Mouse (Mus musculus) neural tube, embryonic 15.5 days (tissue): Measurements from ENCODE around the gene Hltf. TPM values are rescaled to one million over a fixed set of nuclear protein-coding genes. Genes with fewer than 3 reads are reported as not detected.
"Not testable (repeated sequence)": the region's sequence is repeated elsewhere in the genome, so short reads cannot be mapped to it uniquely, and the experiment has no call there.

Source experiments
- ATAC-seq: fragments of 200-750 bp; cut with Nextera tagmentation; 2 replicates; pipeline ENCODE4 v1.8.0; 2017; ENCODE audit warnings: mild to moderate bottlenecking, moderate TSS enrichment, moderate library complexity; ENCODE audit not compliant: low FRiP score
- H3K27ac ChIP-seq: fragments of 300-500 bp; sonication (generic); replicated peaks from 2 replicates; pipeline ENCODE4 v1.5.1; 2015; ENCODE audit warnings: mild to moderate bottlenecking, inconsistent platforms
- H3K27me3 ChIP-seq: fragments of 300-500 bp; sonication (generic); replicated peaks from 2 replicates; pipeline ENCODE4 v1.6.1; 2015; ENCODE audit warnings: inconsistent platforms
- H3K36me3 ChIP-seq: fragments of 300-500 bp; sonication (generic); 2 replicates; pipeline ENCODE4 v1.6.1; 2015; ENCODE audit warnings: inconsistent platforms
- H3K4me1 ChIP-seq: fragments of 300-500 bp; sonication (generic); 2 replicates; pipeline ENCODE4 v1.6.1; 2015; ENCODE audit warnings: inconsistent platforms
- H3K4me2 ChIP-seq: fragments of 300-500 bp; sonication (generic); 2 replicates; pipeline ENCODE4 v1.6.1; 2015; ENCODE audit warnings: inconsistent platforms, mild to moderate bottlenecking, moderate library complexity
- H3K4me3 ChIP-seq: fragments of 300-500 bp; sonication (generic); replicated peaks from 2 replicates; pipeline ENCODE4 v1.5.1; 2015; ENCODE audit warnings: mild to moderate bottlenecking, inconsistent platforms
- H3K9ac ChIP-seq: fragments of 300-500 bp; sonication (generic); replicated peaks from 2 replicates; pipeline ENCODE4 v1.6.1; 2015; ENCODE audit warnings: mild to moderate bottlenecking, inconsistent platforms
- H3K9me3 ChIP-seq: fragments of 300-500 bp; sonication (generic); replicated peaks from 2 replicates; pipeline ENCODE4 v1.6.1; 2016; ENCODE audit warnings: inconsistent platforms
- whole genome bisulfite sequencing: fragments of 180-500 bp; shearing (Covaris S2); methylation state at CpG from one replicate; pipeline ENCODE4 v1.1.7; 2015; ENCODE audit warnings: mixed read lengths; 5-methylcytosine and 5-hydroxymethylcytosine counted together
- polyA plus RNA-seq: library from polyadenylated mRNA; unstranded; fragments of >200 nt; fragmentation: Nextera tagmentation; extraction: Ambion mirVana; gene quantifications from 2 replicates; pipeline ENCODE4 v1.2.1, GENCODE M21; 2015

The Hltf gene
- polyA plus RNA-seq, 1 experiment from 2014 or later: 11.1 TPM

DNA sequence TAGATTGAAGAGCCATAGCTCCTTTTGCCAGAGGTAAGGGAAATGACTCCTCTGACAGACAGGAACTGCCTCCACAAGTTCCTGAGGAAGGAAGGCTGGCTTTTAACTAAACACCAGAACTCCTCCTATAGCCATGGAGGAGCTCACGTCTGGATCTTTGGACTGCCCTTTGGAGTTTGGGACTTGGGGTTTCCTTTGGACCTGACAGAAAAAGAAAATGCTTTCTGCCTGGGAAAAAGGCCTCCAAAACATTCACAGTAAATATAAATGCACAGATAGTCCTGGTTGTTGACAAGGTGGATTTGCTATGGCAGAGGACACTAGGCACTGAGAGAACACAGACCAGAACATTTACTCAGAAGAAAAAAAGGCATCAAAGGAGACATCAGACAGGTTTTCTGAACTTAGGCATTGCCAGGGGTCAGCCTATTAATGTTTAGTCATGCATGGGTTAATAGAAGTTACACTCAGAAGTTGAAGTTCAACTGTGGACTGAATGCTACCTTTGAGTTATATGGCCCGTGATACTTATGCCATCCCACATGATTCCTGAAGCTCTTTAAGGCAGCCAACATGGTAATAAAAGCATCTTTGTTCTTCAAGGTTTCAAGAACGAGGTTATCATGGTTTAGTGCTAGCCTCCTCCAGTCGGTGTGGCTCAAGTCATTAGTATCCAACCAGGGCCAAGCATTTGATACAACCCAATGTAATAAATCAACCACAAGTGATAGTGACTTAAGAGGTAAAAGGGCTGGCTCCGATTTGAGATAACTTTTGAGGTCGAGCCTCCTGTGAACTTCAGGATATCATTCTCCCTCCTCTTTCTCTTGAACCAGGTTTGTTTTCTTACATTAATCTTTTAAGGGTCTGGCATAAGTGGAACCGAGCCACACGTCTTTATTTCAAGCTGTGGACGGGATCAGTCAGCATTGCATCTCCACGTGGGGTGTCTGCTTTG, 23.6 kb upstream of the Hltf start:
- ATAC-seq: no peak
- no peaks in the 10 kb centered on the region for H3K36me3 ChIP-seq
- H3K9ac ChIP-seq: peak overlapping the region; percentile 69
- peak overlapping the region; percentile 82 for H3K4me2 ChIP-seq
- WGBS: 15% methylated on average over 10 of the region's 10 CpGs
- peak overlapping the region; percentile 86 for H3K27ac ChIP-seq
- peak overlapping the region; percentile 85 for H3K4me3 ChIP-seq
- peaks cover 13% of the 10 kb centered on the region for H3K4me1 ChIP-seq
- no peaks in the 10 kb centered on the region for H3K27me3 ChIP-seq
- H3K9me3 ChIP-seq: no peaks in the 10 kb centered on the region

DNA sequence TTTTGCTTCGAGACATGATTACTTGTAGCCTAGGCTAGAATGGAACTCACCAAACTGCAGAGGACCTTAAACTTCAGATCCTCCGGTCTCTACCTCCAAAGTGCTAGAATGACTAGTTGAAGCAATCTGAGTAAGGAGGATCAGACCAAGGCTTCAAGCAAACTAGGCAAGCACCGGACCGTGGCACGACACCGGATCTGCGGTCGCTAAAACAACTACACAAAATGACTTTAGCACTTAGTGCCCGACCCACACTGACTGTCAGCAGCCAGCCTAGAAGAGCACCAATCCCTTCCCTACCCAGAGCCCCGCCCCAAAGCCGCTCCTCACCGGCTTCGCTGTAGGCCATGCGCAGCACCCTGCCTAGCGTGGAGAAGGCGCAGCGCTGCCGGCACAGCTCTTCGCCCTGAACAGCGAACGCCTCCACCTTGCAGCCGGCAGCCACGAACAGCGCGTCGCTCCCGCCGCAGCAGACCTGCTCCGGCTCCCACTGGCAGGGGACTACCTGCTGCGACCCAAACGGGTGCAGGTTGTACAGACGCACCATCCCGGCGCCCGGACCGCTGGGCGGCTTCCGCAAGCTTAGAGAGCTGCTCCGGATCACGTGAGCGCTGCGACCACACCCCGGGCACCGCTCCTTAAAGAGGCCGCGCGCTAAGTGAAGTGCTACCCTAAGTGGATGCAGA, 22.7 kb upstream of the Hltf start, which contains the start of gene Hps3:
TSS of gene Hps3 (minus strand) at position 597 of the 686 bp plus-strand sequence.
- no peaks in the 10 kb centered on the region for H3K9me3 ChIP-seq
- H3K27ac ChIP-seq: peak within 1 kb of the TSS; percentile 86
- peak within 1 kb of the TSS; percentile 82 for H3K4me2 ChIP-seq
- peak within 1 kb of the TSS; percentile 85 for H3K4me3 ChIP-seq
- H3K36me3 ChIP-seq: no peaks in the 10 kb centered on the region
- WGBS: under 1% methylated on average over 47 of the region's 47 CpGs
- H3K9ac ChIP-seq: peak within 1 kb of the TSS; percentile 69
- no peaks in the 10 kb centered on the region for H3K27me3 ChIP-seq
- peak; percentile 99 for ATAC-seq
- H3K4me1 ChIP-seq: peaks cover 13% of the 10 kb centered on the region

- Histone ChIP-seq H3K4me3 (no peak overlapping the region), H3K4me1 (peaks cover 13% of the 10 kb centered on the region), H3K27me3 (no peaks in the 10 kb centered on the region), H3K9ac (no peak overlapping the region), H3K27ac (no peak overlapping the region), H3K4me2 (no peak overlapping the region), H3K36me3 (no peaks in the 10 kb centered on the region), H3K9me3 (no peaks in the 10 kb centered on the region)
- ATAC-seq: no peak
- 83% methylated on average over 4 of the region's 4 CpGs for WGBS
These were observed 21.5 kb upstream of the Hltf start for GRCm38 (mm10) chr3:20036069-20036468.

DNA sequence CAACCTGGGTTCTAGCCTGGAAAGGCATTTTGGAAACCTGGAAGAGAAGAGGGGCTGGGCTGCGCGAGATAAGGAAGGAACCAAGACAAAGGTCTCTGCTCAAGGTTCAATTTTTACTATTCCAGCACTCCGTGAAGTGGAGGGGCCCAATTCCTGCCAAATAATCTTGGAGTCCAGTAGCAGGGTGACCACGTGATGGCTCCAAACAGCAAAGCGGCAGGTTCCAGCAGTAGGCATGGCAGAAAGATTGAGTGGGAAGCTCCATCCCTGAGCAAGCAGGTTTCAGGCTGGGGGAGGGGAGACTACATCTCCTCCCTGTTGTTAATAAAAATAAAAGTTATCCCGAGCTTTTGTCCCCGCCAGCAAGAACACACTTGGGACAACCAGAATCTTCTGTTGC, 16.1 kb upstream of the Hltf start:
- not testable (repeated sequence) for H3K4me3 ChIP-seq, ATAC-seq
- WGBS: 95% methylated on average over 7 of the region's 7 CpGs

GRCm38 (mm10) chr3:20044736-20045135, 12.9 kb upstream of the Hltf start:
- H3K9ac ChIP-seq, H3K36me3 ChIP-seq, H3K4me3 ChIP-seq, H3K4me2 ChIP-seq, H3K27ac ChIP-seq, ATAC-seq, H3K9me3 ChIP-seq, H3K4me1 ChIP-seq, H3K27me3 ChIP-seq: not testable (repeated sequence)
- 71% methylated on average over 3 of the region's 3 CpGs for WGBS

More for the DNA sequence above, 16.1 kb upstream of the Hltf start:
- not testable (repeated sequence) for H3K27me3 ChIP-seq, H3K4me2 ChIP-seq, H3K36me3 ChIP-seq, H3K27ac ChIP-seq, H3K9ac ChIP-seq, H3K4me1 ChIP-seq, H3K9me3 ChIP-seq

DNA sequence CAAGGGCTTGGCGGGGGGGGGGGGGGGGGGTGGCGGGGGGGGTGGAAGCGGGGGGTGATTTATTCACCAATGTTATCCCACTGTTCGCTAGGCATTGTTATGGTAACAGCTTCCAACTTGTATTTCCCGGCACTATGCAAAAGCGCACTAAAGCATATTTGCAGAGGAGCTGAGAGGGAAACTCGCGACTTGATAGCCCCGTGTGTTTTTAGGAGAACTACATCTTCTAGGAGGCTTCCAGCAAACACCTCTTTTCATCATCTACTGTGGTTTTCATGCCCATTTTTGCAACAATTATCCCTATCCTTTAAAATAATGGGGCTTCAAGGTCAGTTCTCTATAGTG, 558 bp downstream of the Hltf start:
- peak overlapping the region; percentile 77 for H3K9ac ChIP-seq
- peaks cover 11% of the 10 kb centered on the region for H3K4me1 ChIP-seq
- no peaks in the 10 kb centered on the region for H3K9me3 ChIP-seq
- H3K4me3 ChIP-seq: peak overlapping the region; percentile 79
- peak overlapping the region; percentile 90; the same call in 1 of the 2 replicates for H3K27ac ChIP-seq
- H3K36me3 ChIP-seq: peaks cover 6% of the 10 kb centered on the region; the same call in 1 of the 2 replicates
- peak; percentile 66 for ATAC-seq
- no peaks in the 10 kb centered on the region for H3K27me3 ChIP-seq
- peak overlapping the region; percentile 61 for H3K4me2 ChIP-seq
- 0% methylated on average over 6 of the region's 9 CpGs for WGBS

DNA sequence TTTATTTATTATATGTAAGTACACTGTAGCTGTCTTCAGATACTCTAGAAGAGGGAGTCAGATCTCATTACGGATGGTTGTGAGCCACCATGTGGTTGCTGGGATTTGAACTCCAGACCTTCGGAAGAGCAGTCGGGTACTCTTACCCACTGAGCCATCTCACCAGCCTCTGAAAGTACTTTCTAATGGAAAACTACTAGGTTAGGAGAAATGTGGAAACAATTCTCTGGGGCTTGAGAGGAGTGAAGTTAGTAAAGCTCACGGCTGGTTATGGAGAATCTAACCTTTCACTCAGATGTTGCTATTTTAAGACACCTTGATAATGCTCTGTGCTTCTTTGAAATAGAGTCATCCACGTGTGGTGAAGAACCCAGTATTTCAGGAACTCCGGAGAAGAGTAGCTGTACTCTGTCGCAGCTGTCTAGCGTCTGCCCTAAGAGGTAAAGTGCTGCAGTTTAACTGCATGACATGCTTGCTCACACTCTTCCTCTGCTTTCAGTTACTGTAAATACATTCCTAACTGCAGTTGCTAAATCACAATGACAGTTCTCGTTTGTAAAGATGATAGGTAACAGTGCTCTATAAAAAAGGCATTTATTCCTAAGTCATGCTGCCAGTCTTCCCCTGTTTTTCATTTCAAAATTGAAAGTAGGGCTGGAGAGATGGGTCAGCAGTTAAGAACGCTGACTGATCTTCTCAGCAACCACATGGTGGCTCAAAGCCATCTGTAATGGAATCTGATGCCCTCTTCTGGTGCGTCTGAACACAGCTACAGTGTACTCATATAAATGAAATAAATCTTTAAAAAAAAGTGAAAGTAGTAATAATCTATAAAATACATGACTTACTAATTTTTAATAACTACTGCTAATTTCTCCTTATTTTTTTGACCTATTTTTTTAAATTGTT, 18.8 kb downstream of the Hltf start:
- no peak overlapping the region for H3K4me3 ChIP-seq
- no peak overlapping the region for H3K9ac ChIP-seq
- no peaks in the 10 kb centered on the region for H3K27me3 ChIP-seq
- H3K4me2 ChIP-seq: no peak overlapping the region
- H3K27ac ChIP-seq: no peak overlapping the region
- no peaks in the 10 kb centered on the region; the same call in 1 of the 2 replicates for H3K4me1 ChIP-seq
- WGBS: 80% methylated on average over 11 of the region's 11 CpGs
- H3K36me3 ChIP-seq: peaks cover 9% of the 10 kb centered on the region
- ATAC-seq: no peak
- no peaks in the 10 kb centered on the region for H3K9me3 ChIP-seq

DNA sequence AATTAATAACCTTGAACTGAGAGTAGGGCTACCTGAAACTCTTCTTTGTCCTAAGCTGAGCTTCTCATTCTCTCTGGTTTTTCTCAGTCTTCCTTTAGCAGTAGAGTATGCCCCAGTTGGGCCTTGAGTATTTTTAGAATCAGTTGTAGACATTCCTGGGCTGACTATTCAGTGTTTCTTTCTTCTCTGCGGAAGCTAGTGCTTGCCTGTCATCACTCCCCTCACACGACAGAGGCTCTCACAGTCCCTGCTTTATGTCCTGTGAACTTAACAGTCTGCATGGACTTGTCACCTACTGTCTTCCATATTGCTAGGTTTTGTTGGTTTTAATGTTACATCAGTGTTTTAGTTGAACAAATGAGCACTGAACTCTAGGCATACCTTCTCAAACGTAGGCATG, 24.6 kb downstream of the Hltf start:
- ATAC-seq: no peak

DNA sequence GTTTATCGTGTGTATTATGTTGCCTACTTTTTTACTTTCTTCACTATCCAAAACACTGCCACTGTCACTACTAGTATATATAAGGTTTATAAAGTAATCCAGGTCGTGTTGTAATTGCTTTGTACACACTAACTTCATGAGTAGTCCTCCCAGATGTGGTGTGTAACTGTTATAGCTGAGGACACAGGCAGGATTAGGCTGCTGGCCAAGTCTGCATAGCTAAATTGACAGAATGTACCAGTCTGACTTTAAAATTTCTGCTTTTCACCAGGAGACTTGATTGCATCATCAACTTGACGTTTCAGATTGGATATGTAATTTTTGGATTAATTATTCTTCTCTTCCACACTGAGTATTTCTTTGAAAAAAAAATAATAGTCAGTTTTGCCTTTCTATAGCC, 46.2 kb downstream of the Hltf start:
- no peak overlapping the region for H3K4me3 ChIP-seq
- H3K4me2 ChIP-seq: no peak overlapping the region
- H3K27ac ChIP-seq: no peak overlapping the region
- H3K9me3 ChIP-seq: no peaks in the 10 kb centered on the region
- ATAC-seq: no peak
- 79% methylated on average over 3 of the region's 3 CpGs for WGBS
- no peaks in the 10 kb centered on the region for H3K4me1 ChIP-seq
- H3K27me3 ChIP-seq: no peaks in the 10 kb centered on the region
- no peak overlapping the region for H3K9ac ChIP-seq
- H3K36me3 ChIP-seq: 0 out of 2 replicates have a peak, but pooled peaks cover 3% of the 10 kb centered on the region

More for the DNA sequence above, 24.6 kb downstream of the Hltf start:
- Histone ChIP-seq H3K27me3 (no peaks in the 10 kb centered on the region), H3K27ac (no peak overlapping the region), H3K4me2 (no peak overlapping the region), H3K36me3 (peaks cover 18% of the 10 kb centered on the region), H3K9ac (no peak overlapping the region), H3K4me1 (no peaks in the 10 kb centered on the region; the same call in 1 of the 2 replicates), H3K4me3 (no peak overlapping the region), H3K9me3 (no peaks in the 10 kb centered on the region)
- WGBS: 84% methylated on average over 3 of the region's 3 CpGs

DNA sequence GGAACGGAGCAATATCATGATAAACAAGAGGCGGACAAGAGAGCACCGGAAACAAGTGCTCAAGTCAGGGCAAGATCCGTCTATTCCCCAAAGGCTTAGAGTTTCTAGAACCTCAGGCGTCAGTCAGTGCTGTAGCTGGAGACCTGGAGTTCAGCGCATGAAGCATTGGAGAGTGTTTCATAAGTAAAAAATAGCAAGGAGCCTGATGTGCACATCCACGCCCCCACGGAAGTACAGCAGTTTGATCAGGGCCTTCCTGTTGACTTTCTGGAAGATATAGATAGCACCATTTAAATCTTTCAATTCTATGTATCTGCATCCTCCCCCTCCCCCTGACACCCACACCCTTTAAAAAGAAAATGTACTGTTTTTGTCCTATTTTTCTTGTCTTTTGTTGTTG, 46.7 kb downstream of the Hltf start:
- no peak for ATAC-seq
- 94% methylated on average over 8 of the region's 8 CpGs for WGBS
- Histone ChIP-seq H3K9ac (no peak overlapping the region), H3K4me1 (no peaks in the 10 kb centered on the region), H3K27ac (no peak overlapping the region), H3K4me3 (no peak overlapping the region), H3K9me3 (no peaks in the 10 kb centered on the region), H3K27me3 (no peaks in the 10 kb centered on the region), H3K36me3 (peaks cover 4% of the 10 kb centered on the region; the same call in 1 of the 2 replicates), H3K4me2 (no peak overlapping the region)

DNA sequence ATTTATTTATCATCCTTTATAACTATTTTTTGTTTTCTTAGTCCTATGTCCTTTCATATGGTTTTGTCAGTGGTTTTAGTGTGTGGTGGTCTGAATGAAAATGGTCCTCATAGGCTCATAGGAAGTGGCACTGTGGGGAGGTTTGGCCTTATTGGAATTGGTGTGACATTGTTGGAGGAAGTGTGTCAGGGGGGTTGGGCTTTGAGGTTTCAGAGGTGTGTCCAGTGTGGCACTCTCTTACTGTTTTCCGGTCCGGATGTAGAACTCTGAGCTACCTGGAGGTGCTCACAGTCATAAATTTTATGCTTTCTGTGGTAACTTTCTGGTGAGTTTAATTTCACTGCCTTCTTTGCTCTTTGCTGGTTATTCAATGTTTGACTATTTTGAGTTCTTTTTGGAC, 47.2 kb downstream of the Hltf start:
- WGBS: 88% methylated on average over 2 of the region's 2 CpGs
- Histone ChIP-seq H3K4me2 (no peak overlapping the region), H3K4me3 (no peak overlapping the region), H3K9me3 (no peaks in the 10 kb centered on the region), H3K9ac (no peak overlapping the region), H3K27me3 (no peaks in the 10 kb centered on the region), H3K36me3 (peaks cover 9% of the 10 kb centered on the region), H3K4me1 (no peaks in the 10 kb centered on the region), H3K27ac (no peak overlapping the region)
- ATAC-seq: no peak
